Mouse (Mus musculus) E14TG2a.4 (cell line): ENCODE data around the gene Rps16.

Source experiments
- H3K27me3 ChIP-seq: 2 replicates; pipeline ENCODE4 v1.6.1; 2014; ENCODE audit warnings: low read length, control low read depth; ENCODE audit not compliant: insufficient read depth
- H3K36me3 ChIP-seq: 2 replicates; pipeline ENCODE4 v1.6.1; 2014; ENCODE audit warnings: low read length, control low read depth; ENCODE audit not compliant: insufficient read depth
- H3K4me1 ChIP-seq: replicated peaks from 2 replicates; pipeline ENCODE4 v1.6.1; 2014; ENCODE audit warnings: low read depth, low read length, control low read depth
- H3K4me3 ChIP-seq: replicated peaks from 2 replicates; pipeline ENCODE4 v1.5.1; 2014; ENCODE audit warnings: mild to moderate bottlenecking, low read length
- H3K9me3 ChIP-seq: 2 replicates; pipeline ENCODE4 v1.6.1; 2014; ENCODE audit warnings: low read length, control low read depth
- CTCF ChIP-seq: conservative IDR thresholded peaks from 2 replicates; pipeline ENCODE4 v1.5.1; 2014; ENCODE audit warnings: low read length
- NANOG ChIP-seq: IDR thresholded peaks from 2 replicates; pipeline ENCODE4 v1.6.1; 2014; ENCODE audit warnings: borderline replicate concordance, low read length, mixed read lengths
- POU5F1 ChIP-seq: IDR thresholded peaks from 2 replicates; pipeline ENCODE4 v1.6.1; 2014; ENCODE audit warnings: low read length, borderline replicate concordance

Gene Rps16

GRCm38 (mm10) chr7:28362441-28363060 is 12.1 kb downstream of the Rps16 start:
- TF ChIP-seq CTCF (no peak), POU5F1 (no peak), NANOG (no peak)
- peaks cover 69% of the 10 kb centered on the region for H3K36me3 ChIP-seq
- peaks cover 7% of the 10 kb centered on the region for H3K9me3 ChIP-seq
- peaks cover 42% of the 10 kb centered on the region for H3K4me1 ChIP-seq
- no peak overlapping the region for H3K4me3 ChIP-seq
- peaks cover 50% of the 10 kb centered on the region for H3K27me3 ChIP-seq

DNA sequence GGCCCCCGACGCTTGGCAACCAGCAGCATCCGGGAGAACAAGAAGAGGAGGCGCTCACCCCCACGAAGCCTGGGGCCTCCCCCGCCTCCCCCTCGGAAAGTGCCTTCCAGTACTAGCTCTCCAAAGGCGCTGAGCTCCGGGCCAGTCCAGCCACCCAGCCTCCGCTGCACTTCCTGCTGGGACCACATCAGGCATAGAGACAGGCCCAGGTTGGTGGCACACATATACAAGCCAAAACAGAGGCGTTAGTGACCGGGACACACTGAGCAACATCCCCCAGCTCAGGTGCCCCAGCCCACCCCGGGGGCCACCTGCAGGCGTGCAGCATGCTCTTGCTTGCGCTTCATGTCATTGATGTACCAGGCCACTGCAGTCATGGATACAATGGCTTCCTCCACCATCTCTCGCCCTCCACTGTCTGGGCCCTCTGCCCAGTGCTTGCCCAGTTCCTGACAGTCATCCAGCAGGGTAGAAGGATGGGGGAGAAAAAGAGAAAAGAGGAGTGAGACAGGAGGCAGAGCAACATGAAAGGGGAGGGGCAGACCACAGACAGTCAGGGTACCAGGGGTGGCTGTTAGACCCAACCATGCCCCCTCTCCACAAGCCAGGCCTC is 17.3 kb downstream of the Rps16 start:
- Histone ChIP-seq H3K9me3 (no peaks in the 10 kb centered on the region), H3K4me1 (peaks cover 37% of the 10 kb centered on the region), H3K36me3 (peaks cover 63% of the 10 kb centered on the region), H3K4me3 (no peak overlapping the region), H3K27me3 (peaks cover 51% of the 10 kb centered on the region)
- TF ChIP-seq CTCF (no peak), POU5F1 (no peak), NANOG (no peak)

GRCm38 (mm10) chr7:28368276-28368920 is 17.9 kb downstream of the Rps16 start:
- TF ChIP-seq CTCF = no peak
- no peak for TF ChIP-seq NANOG
- no peak for TF ChIP-seq POU5F1
- no peak overlapping the region for H3K4me3 ChIP-seq

DNA sequence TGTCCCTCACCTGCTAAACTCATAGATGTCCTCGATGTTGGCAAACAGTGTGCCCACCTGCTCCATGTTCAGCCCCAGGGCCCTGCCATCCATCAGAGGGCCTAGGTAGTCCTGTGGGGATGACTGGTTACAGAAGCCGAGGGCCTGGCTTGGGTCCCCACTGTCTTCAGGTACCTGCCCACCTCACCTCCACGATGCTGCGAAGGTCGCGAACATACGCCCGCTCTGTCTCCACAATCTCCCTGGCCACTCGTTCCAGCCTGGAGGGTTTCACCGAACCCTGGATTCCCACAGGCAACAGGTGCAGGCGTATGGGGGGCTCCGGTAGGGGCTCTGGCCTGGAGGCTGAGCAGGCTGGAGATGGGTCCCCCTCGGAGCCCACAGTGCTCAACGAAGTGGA is 19.6 kb downstream of the Rps16 start:
- Histone ChIP-seq H3K4me1 (peaks cover 52% of the 10 kb centered on the region), H3K4me3 (no peak overlapping the region), H3K36me3 (peaks cover 47% of the 10 kb centered on the region), H3K27me3 (peaks cover 38% of the 10 kb centered on the region), H3K9me3 (no peaks in the 10 kb centered on the region)
- TF ChIP-seq NANOG (no peak), POU5F1 (no peak), CTCF (no peak)

More at GRCm38 (mm10) chr7:28368276-28368920, 17.9 kb downstream of the Rps16 start:
- peaks cover 36% of the 10 kb centered on the region for H3K4me1 ChIP-seq
- H3K36me3 ChIP-seq = peaks cover 62% of the 10 kb centered on the region
- H3K27me3 ChIP-seq = peaks cover 51% of the 10 kb centered on the region
- no peaks in the 10 kb centered on the region for H3K9me3 ChIP-seq

DNA sequence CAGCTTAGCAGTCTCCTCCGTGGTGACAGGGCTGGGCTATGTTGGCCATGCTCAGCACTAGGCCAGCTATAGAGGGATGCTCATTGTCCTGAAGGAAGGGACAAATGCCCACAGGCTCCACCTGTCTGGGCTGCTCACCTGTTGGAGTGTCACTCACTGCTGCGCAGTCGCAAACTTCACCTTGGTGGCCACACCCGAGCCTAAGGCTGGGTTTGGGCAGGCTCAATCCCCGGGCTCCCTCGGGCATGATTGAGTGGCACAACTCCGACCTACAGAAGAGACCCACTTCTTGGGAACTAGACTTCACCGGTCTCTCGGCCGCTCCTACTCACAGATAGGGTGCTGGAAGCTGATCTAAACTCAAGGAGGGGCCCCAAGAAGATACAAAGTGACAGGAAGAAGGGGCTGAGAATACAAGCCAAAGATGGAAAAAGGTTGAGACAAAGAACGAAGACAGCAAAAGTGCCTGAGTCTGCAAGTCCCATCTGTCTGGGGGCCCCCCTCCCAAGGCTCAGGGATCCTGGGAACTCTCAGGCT is 20.6 kb downstream of the Rps16 start:
- H3K9me3 ChIP-seq = no peaks in the 10 kb centered on the region
- H3K4me1 ChIP-seq = peaks cover 52% of the 10 kb centered on the region
- H3K36me3 ChIP-seq = peaks cover 46% of the 10 kb centered on the region
- H3K27me3 ChIP-seq = peaks cover 29% of the 10 kb centered on the region
- TF ChIP-seq CTCF (no peak), NANOG (no peak), POU5F1 (no peak)
- peak overlapping the region; percentile 89 for H3K4me3 ChIP-seq

- H3K9me3 ChIP-seq = no peaks in the 10 kb centered on the region
- H3K4me3 ChIP-seq = peak overlapping the region; percentile 89
- TF ChIP-seq POU5F1 = no peak
- no peak for TF ChIP-seq NANOG
- no peak for TF ChIP-seq CTCF
- peaks cover 25% of the 10 kb centered on the region for H3K27me3 ChIP-seq
- H3K36me3 ChIP-seq = peaks cover 42% of the 10 kb centered on the region
- H3K4me1 ChIP-seq = peaks cover 56% of the 10 kb centered on the region
Measured at GRCm38 (mm10) chr7:28371514-28371989, 21.1 kb downstream of the Rps16 start.

DNA sequence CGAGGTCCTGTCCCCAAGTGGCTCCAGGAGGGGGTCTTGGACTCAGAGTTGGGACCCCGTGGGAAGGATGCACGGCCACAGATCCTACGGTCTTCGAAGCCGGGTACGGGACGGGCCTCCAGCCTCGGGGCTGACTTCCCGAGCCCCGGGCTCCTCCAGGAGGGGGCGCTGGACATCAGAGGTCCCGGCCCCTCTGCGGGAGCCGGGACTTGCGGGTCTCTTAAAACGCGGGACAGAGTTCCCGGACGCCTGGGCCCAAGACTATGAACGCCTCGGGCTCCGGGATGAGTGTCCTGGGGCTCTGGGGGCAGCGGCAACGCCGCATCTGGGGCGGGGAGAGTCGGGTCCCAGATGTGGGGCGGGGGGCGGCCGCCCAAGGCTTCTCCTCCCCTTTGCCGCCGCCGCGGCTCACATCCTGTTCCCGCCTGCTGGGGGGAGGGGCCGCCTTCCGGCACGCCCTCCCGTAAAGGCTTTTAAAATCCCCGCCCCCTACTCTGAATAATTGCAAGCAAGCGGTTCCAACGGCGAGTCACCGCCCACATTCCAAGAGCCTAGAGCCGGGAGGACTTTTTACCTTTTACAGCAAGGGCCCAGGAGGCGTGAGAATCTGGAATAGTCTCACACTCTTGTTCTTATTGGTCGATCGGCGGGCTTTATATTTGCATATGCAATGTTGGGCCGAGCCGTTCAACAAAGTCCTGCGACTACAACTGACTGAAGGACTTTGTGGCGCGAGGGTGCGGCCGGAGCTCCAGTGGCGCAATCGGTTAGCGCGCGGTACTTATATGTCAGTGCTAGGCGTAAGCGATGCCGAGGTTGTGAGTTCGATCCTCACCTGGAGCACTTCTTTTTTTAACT is 22.0 kb downstream of the Rps16 start, which contains the start of gene Plekhg2:
Plekhg2 (minus strand) TSS at position 349 of the 858 bp plus-strand sequence.
- Histone ChIP-seq H3K4me1 (peaks cover 63% of the 10 kb centered on the region), H3K27me3 (peaks cover 23% of the 10 kb centered on the region), H3K9me3 (no peaks in the 10 kb centered on the region), H3K4me3 (peak within 1 kb of the TSS; percentile 89), H3K36me3 (peaks cover 38% of the 10 kb centered on the region)
- TF ChIP-seq POU5F1 = no peak
- TF ChIP-seq CTCF = peak; percentile 48

DNA sequence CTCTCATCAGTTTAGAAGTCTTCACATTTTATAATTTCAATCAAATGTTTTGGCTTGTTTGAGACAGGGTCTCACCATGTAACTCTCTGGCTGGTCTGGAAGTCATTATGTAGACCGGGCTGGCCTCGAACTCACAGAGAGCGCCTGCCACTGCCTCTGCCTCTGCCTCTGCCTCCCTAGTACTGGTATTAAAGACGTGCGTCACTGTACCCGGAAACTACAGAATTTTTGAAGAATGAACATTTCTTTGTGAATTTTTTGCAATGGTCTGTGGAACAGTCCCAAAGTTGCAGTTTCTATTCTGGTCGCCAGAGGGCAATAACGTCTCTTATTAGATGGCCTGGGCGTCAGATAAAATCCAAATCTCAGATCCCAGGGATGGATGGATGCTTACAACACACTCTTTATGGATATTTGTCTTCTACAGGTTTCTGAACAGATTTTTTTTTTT is 22.7 kb downstream of the Rps16 start:
- Histone ChIP-seq H3K9me3 (no peaks in the 10 kb centered on the region), H3K4me1 (peaks cover 63% of the 10 kb centered on the region), H3K27me3 (peaks cover 23% of the 10 kb centered on the region), H3K36me3 (peaks cover 38% of the 10 kb centered on the region), H3K4me3 (peak overlapping the region; percentile 89)
- peak; percentile 86 for TF ChIP-seq CTCF
- no peak for TF ChIP-seq POU5F1
